Mouse (Mus musculus) T-cell, adult 66 days (primary cell): ENCODE results near the gene Dclk1. TPM values are rescaled to one million over a fixed set of nuclear protein-coding genes. Genes with fewer than 3 reads are reported as not detected.

Experiments used
- total RNA-seq, 2 experiments: library from RNA; stranded (reverse); gene quantifications; 3 replicates in 1 of 2; 4 replicates in 1 of 2; pipeline ENCODE4 v1.2.4; 2023

Dclk1 gene
- total RNA-seq = under 1 TPM; 0.18 to 0.23 TPM

GRCm38 (mm10) chr3:55241730-55242421, at the start of gene Dclk1:
TSS of gene Dclk1 (plus strand) at chr3:55242364.

GRCm38 (mm10) chr3:55472110-55472509, 229.9 kb downstream of the Dclk1 start, which contains the start of gene Gm21954:
TSS of gene Gm21954 (minus strand) at chr3:55472210.

Other genes starting within 250 kb of the Dclk1 start
- not detected for gene Ccna1, start 186.9 kb upstream of the Dclk1 start, total RNA-seq
- 10 to 100 TPM; 19.8 to 25.2 TPM for gene Spg20, start 130.3 kb upstream of the Dclk1 start, total RNA-seq
- gene Ccdc169, start 105.0 kb upstream of the Dclk1 start, total RNA-seq = not detected
- not detected for gene Sohlh2, start 60.3 kb upstream of the Dclk1 start, total RNA-seq
- gene Gm21954, start 229.8 kb downstream of the Dclk1 start, total RNA-seq = not detected